Mouse (Mus musculus) C2C12 (cell line): ENCODE measurements around the gene Rcc1. TPM values are rescaled to one million over a fixed set of nuclear protein-coding genes. Genes with fewer than 3 reads are reported as not detected.

Experiments
- H3K27me3 ChIP-seq: one replicate; pipeline ENCODE4 v1.6.1; 2011; ENCODE audit not compliant: control insufficient read depth, insufficient read depth, insufficient read length
- H3K36me3 ChIP-seq: one replicate; pipeline ENCODE4 v1.6.1; 2011; ENCODE audit not compliant: control insufficient read depth, insufficient read depth
- H3K4me3 ChIP-seq: one replicate; pipeline ENCODE4 v1.5.1; 2011; ENCODE audit warnings: mild to moderate bottlenecking, control low read depth; ENCODE audit not compliant: poor library complexity, insufficient read depth, severe bottlenecking
- H3K79me2 ChIP-seq: one replicate; pipeline ENCODE4 v1.6.1; 2011; ENCODE audit not compliant: control insufficient read depth, insufficient read depth
- H3K79me3 ChIP-seq: one replicate; pipeline ENCODE4 v1.6.1; 2011; ENCODE audit warnings: low read depth, control low read depth
- H3ac ChIP-seq: one replicate; pipeline ENCODE3; 2011; ENCODE audit warnings: low read depth; ENCODE audit not compliant: control insufficient read depth, insufficient read length
- CEBPB ChIP-seq: IDR thresholded peaks from one replicate; pipeline ENCODE4 v1.6.1; 2011; ENCODE audit warnings: low read depth, mild to moderate bottlenecking, control low read depth, moderate library complexity
- CTCF ChIP-seq: IDR thresholded peaks from one replicate; pipeline ENCODE4 v1.5.1; 2011; ENCODE audit not compliant: control insufficient read depth, insufficient read depth, insufficient read length
- FOSL1 ChIP-seq: IDR thresholded peaks from one replicate; pipeline ENCODE4 v1.8.0; 2011; ENCODE audit warnings: mild to moderate bottlenecking, low read length; ENCODE audit not compliant: poor library complexity, insufficient read depth, severe bottlenecking
- MAX ChIP-seq: IDR thresholded peaks from one replicate; pipeline ENCODE4 v1.6.1; 2011; ENCODE audit warnings: mild to moderate bottlenecking, control low read depth
- MYOD1 ChIP-seq: IDR thresholded peaks from one replicate; pipeline ENCODE4 v1.6.1; 2011; ENCODE audit warnings: low read depth; ENCODE audit not compliant: control insufficient read depth, insufficient read length
- MYOG ChIP-seq: IDR thresholded peaks from one replicate; pipeline ENCODE4 v1.6.1; 2011; ENCODE audit not compliant: control insufficient read depth, insufficient read length; ENCODE audit errors: extremely low read depth
- USF1 ChIP-seq: IDR thresholded peaks from one replicate; pipeline ENCODE4 v1.6.1; 2011; ENCODE audit warnings: low read depth, mild to moderate bottlenecking, control low read depth, moderate library complexity
- polyA plus RNA-seq: library from polyadenylated mRNA; unstranded; fragments of >200 nt; fragmentation: generic; extraction: Trizol; gene quantifications from one replicate; pipeline ENCODE4 v1.2.1, GENCODE M21; 2012; ENCODE audit warnings: missing spikeins

Rcc1 gene
- polyA plus RNA-seq, 1 experiment = 110 TPM

DNA sequence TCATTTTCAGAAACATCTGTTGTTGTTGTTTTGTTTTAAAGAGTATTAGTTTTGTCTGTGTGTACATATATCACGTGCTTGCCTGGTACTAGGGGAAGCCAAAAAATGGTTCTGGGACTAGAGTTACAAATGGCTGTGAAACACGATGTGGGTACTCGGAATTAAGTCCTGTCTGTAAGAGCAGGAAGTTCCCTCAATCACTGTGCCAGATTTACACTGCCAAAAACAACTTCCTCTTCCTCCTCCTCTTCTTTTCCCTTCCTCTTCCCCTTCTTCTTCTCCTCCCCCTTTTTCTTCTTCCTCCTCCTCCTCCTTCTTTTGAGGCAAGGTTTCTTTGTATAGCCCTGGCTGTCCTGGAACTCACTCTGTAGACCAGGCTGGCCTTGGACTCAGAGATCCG, 28.9 kb upstream of the Rcc1 start:
- Histone ChIP-seq H3K4me3 (no peak overlapping the region), H3K27me3 (no peaks in the 10 kb centered on the region), H3K79me2 (peaks cover 82% of the 10 kb centered on the region), H3K79me3 (peaks cover 42% of the 10 kb centered on the region), H3K36me3 (peaks cover 75% of the 10 kb centered on the region), H3ac (no peak overlapping the region)
- TF ChIP-seq MAX (no peak), MYOD1 (no peak), FOSL1 (no peak), MYOG (no peak), CTCF (no peak), USF1 (no peak), CEBPB (no peak)

GRCm38 (mm10) chr4:132380965-132381616, 27.7 kb upstream of the Rcc1 start:
- Histone ChIP-seq H3K27me3 (no peaks in the 10 kb centered on the region), H3K79me2 (peaks cover 70% of the 10 kb centered on the region), H3ac (no peak overlapping the region), H3K4me3 (no peak overlapping the region), H3K79me3 (peaks cover 34% of the 10 kb centered on the region), H3K36me3 (peaks cover 73% of the 10 kb centered on the region)
- TF ChIP-seq FOSL1 (no peak), MAX (no peak), CEBPB (no peak), MYOG (no peak), MYOD1 (no peak), CTCF (no peak), USF1 (no peak)

DNA sequence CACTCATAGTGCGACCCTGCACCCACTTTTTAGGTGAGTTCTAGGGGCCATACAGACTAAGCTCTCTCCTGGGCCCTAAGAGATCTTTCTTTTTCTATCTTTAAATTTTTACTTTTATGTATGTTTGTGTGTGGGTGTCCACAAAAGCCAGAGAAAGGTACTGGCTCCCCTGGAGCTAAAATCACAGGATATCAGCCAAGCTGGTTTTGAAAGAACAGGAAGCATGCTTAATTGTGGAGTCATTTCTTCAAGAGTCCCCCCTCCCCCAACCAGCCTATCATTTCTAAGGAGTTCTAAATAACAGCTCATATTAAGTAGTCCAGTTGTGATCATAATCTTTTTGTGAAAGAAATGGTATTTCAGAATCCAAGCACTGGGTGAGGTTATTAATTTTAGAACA, 20.4 kb upstream of the Rcc1 start:
- peaks cover 10% of the 10 kb centered on the region for H3K79me2 ChIP-seq
- no peak for TF ChIP-seq USF1
- TF ChIP-seq MYOD1 = no peak
- no peak for TF ChIP-seq CTCF
- no peak for TF ChIP-seq MAX
- TF ChIP-seq CEBPB = no peak
- no peak for TF ChIP-seq FOSL1
- no peak for TF ChIP-seq MYOG
- peaks cover 89% of the 10 kb centered on the region for H3K36me3 ChIP-seq
- peaks cover 7% of the 10 kb centered on the region for H3K79me3 ChIP-seq
- H3K27me3 ChIP-seq = no peaks in the 10 kb centered on the region
- H3K4me3 ChIP-seq = no peak overlapping the region
- H3ac ChIP-seq = no peak overlapping the region

GRCm38 (mm10) chr4:132369953-132370750, 16.7 kb upstream of the Rcc1 start:
- Histone ChIP-seq H3K79me2 (peaks cover 9% of the 10 kb centered on the region), H3K79me3 (peaks cover 1% of the 10 kb centered on the region), H3K4me3 (no peak overlapping the region), H3K27me3 (no peaks in the 10 kb centered on the region), H3K36me3 (peaks cover 92% of the 10 kb centered on the region), H3ac (no peak overlapping the region)
- TF ChIP-seq CEBPB = no peak

GRCm38 (mm10) chr4:132367480-132368201, 14.2 kb upstream of the Rcc1 start:
- Histone ChIP-seq H3K36me3 (peaks cover 96% of the 10 kb centered on the region), H3K27me3 (no peaks in the 10 kb centered on the region), H3K79me3 (no peaks in the 10 kb centered on the region), H3K4me3 (no peak overlapping the region), H3ac (no peak overlapping the region), H3K79me2 (no peaks in the 10 kb centered on the region)
- no peak for TF ChIP-seq MYOD1
- TF ChIP-seq CEBPB = no peak
- TF ChIP-seq MAX = no peak
- TF ChIP-seq CTCF = no peak
- no peak for TF ChIP-seq USF1
- no peak for TF ChIP-seq FOSL1
- TF ChIP-seq MYOG = no peak
